Mouse (Mus musculus) erythroblast, embryonic 14.5 days (primary cell): ENCODE data around the gene Pla2g4d.

Source experiments
- GATA1 ChIP-seq: IDR thresholded peaks from 2 replicates; pipeline ENCODE4 v1.6.1; 2012; ENCODE audit warnings: low read length, inconsistent platforms, mixed read lengths
- TAL1 ChIP-seq: IDR thresholded peaks from 3 replicates; pipeline ENCODE4 v1.6.1; 2012; ENCODE audit warnings: low read length, inconsistent platforms, mixed read lengths

DNA sequence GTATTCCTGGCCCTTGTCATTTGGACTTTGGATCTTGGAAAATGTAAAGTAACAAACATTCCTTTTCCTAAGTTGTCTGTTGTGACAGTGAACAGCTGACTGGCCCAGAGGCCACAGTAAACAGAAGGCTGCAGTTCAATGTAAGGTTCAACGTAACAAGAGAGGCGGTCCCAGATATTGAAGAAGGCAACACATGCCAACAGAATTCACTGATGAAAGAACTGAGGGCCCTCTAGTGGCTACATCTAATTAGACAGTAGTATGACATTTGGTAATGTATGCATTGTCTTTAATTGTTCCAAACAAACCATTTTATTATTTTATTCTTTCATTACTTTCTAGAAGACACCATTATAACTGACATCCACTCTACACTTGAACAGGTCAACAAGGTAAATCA lies 48.9 kb upstream of the Pla2g4d start:
- TF ChIP-seq TAL1 (no peak), GATA1 (no peak)
